Mouse (Mus musculus) liver, postnatal 0 days (tissue): ENCODE results near the gene Rhoc. TPM values are rescaled to one million over a fixed set of nuclear protein-coding genes. Genes with fewer than 3 reads are reported as not detected.
"Not testable (repeated sequence)": the region's sequence is repeated elsewhere in the genome, so short reads cannot be mapped to it uniquely, and the experiment has no call there.

Experiments used
- ATAC-seq: fragments of 200-750 bp; cut with Nextera tagmentation; 2 replicates; pipeline ENCODE4 v1.8.0; 2017; ENCODE audit warnings: mild to moderate bottlenecking, moderate library complexity
- DNase-seq: peaks from one replicate; pipeline ENCODE4 v3.0.0-alpha.2; 2016
- H3K27ac ChIP-seq: fragments of 300-500 bp; sonication (generic); 2 replicates; pipeline ENCODE4 v1.5.1; 2014; ENCODE audit warnings: antibody characterized with exemption, moderate library complexity, mild to moderate bottlenecking, low read depth
- H3K27me3 ChIP-seq: fragments of 300-500 bp; sonication (generic); 2 replicates; pipeline ENCODE4 v1.6.1; 2014; ENCODE audit warnings: low read length, control low read depth, mixed read lengths; ENCODE audit not compliant: insufficient read depth
- H3K36me3 ChIP-seq: fragments of 300-500 bp; sonication (generic); replicated peaks from 2 replicates; pipeline ENCODE4 v1.6.1; 2014; ENCODE audit warnings: mild to moderate bottlenecking, control low read depth, low read length, moderate library complexity, mixed read lengths; ENCODE audit not compliant: insufficient read depth
- H3K4me1 ChIP-seq: fragments of 300-500 bp; sonication (generic); 2 replicates; pipeline ENCODE4 v1.6.1; 2014; ENCODE audit warnings: antibody characterized with exemption, mild to moderate bottlenecking, control low read depth; ENCODE audit not compliant: insufficient read depth
- H3K4me2 ChIP-seq: fragments of 300-500 bp; sonication (generic); 2 replicates; pipeline ENCODE4 v1.6.1; 2014; ENCODE audit warnings: low read depth, mild to moderate bottlenecking, low read length, moderate library complexity, mixed read lengths
- H3K4me3 ChIP-seq: fragments of 300-500 bp; sonication (generic); 2 replicates; pipeline ENCODE4 v1.5.1; 2014; ENCODE audit warnings: low read depth, low read length
- H3K9ac ChIP-seq: fragments of 300-500 bp; sonication (generic); replicated peaks from 2 replicates; pipeline ENCODE4 v1.6.1; 2014; ENCODE audit warnings: mild to moderate bottlenecking, moderate library complexity
- H3K9me3 ChIP-seq: fragments of 300-500 bp; sonication (generic); 2 replicates; pipeline ENCODE4 v1.6.1; 2016; ENCODE audit warnings: mild to moderate bottlenecking, control low read depth, low read length, mixed read lengths
- CTCF ChIP-seq: sonication (generic); IDR thresholded peaks from 2 replicates; pipeline ENCODE4 v1.5.1; 2016; ENCODE audit warnings: antibody characterized with exemption, low read depth
- EP300 ChIP-seq: IDR thresholded peaks from 2 replicates; pipeline ENCODE4 v1.6.1; 2016; ENCODE audit warnings: antibody characterized with exemption, low read depth, mild to moderate bottlenecking
- WGBS: fragments of 180-500 bp; shearing (Covaris S2); extraction: QIAGEN DNeasy Blood & Tissue Kit; methylation state at CpG from one replicate; pipeline ENCODE4 v1.1.7; 2014; ENCODE audit not compliant: insufficient replicate concordance; 5-methylcytosine and 5-hydroxymethylcytosine counted together
- polyA plus RNA-seq: library from polyadenylated mRNA; unstranded; fragments of >200 nt; fragmentation: Nextera tagmentation; extraction: Ambion mirVana; gene quantifications from 2 replicates; pipeline ENCODE4 v1.2.1, GENCODE M21; 2015

Rhoc gene
- polyA plus RNA-seq, 1 experiment from 2014 or later, result 38.1 TPM

GRCm38 (mm10) chr3:104758869-104759268 lies 29.3 kb upstream of the Rhoc start:
- peak overlapping the region; percentile 35 for H3K9ac ChIP-seq

GRCm38 (mm10) chr3:104762103-104762863 lies 25.9 kb upstream of the Rhoc start:
- not testable (repeated sequence) for H3K4me3 ChIP-seq, H3K27ac ChIP-seq, H3K9ac ChIP-seq, H3K9me3 ChIP-seq, H3K36me3 ChIP-seq, H3K27me3 ChIP-seq
- Histone ChIP-seq H3K4me2 (peak overlapping the region; percentile 52), H3K4me1 (peaks cover 15% of the 10 kb centered on the region)
- WGBS, result 29% methylated on average over 19 of the region's 20 CpGs
- DNase-seq (peak; percentile 33), ATAC-seq (peak; percentile 54; the same call in 1 of the 2 replicates)

More at GRCm38 (mm10) chr3:104758869-104759268, 29.3 kb upstream of the Rhoc start:
- TF ChIP-seq CTCF, result no peak
- no peak for TF ChIP-seq EP300
- 27% methylated on average over 5 of the region's 5 CpGs for WGBS
- ATAC-seq, result no peak
- Histone ChIP-seq H3K4me1 (peaks cover 15% of the 10 kb centered on the region), H3K27ac (no peak overlapping the region), H3K36me3 (no peaks in the 10 kb centered on the region), H3K4me2 (peak overlapping the region; percentile 71), H3K4me3 (peak overlapping the region; percentile 26), H3K27me3 (peaks cover 4% of the 10 kb centered on the region; the same call in 1 of the 2 replicates), H3K9me3 (no peaks in the 10 kb centered on the region)
- DNase-seq, result no peak

GRCm38 (mm10) chr3:104765021-104765420 lies 23.2 kb upstream of the Rhoc start:
- no peaks in the 10 kb centered on the region for H3K9me3 ChIP-seq
- ATAC-seq (no peak), DNase-seq (peak; percentile 63)
- TF ChIP-seq CTCF, result peak; percentile 78
- TF ChIP-seq EP300, result no peak
- no peak overlapping the region for H3K27ac ChIP-seq
- H3K4me2 ChIP-seq, result no peak overlapping the region
- 19% methylated on average over 4 of the region's 4 CpGs for WGBS
- no peaks in the 10 kb centered on the region for H3K36me3 ChIP-seq
- H3K9ac ChIP-seq, result no peak overlapping the region
- no peaks in the 10 kb centered on the region for H3K27me3 ChIP-seq
- peaks cover 7% of the 10 kb centered on the region; the same call in 1 of the 2 replicates for H3K4me1 ChIP-seq
- H3K4me3 ChIP-seq, result no peak overlapping the region

- Histone ChIP-seq H3K4me2 (no peak overlapping the region), H3K27me3 (no peaks in the 10 kb centered on the region), H3K9me3 (no peaks in the 10 kb centered on the region), H3K4me1 (peaks cover under 1% of the 10 kb centered on the region; the same call in 1 of the 2 replicates), H3K9ac (no peak overlapping the region), H3K4me3 (no peak overlapping the region), H3K36me3 (no peaks in the 10 kb centered on the region), H3K27ac (no peak overlapping the region)
- TF ChIP-seq EP300 (no peak), CTCF (no peak)
- WGBS, result 51% methylated on average over 2 of the region's 2 CpGs
- no peak for ATAC-seq
- no peak for DNase-seq
Observed at GRCm38 (mm10) chr3:104767141-104767540, 21.0 kb upstream of the Rhoc start.

GRCm38 (mm10) chr3:104767716-104768115 lies 20.5 kb upstream of the Rhoc start:
- 58% methylated on average over 4 of the region's 4 CpGs for WGBS
- Histone ChIP-seq H3K4me2 (no peak overlapping the region), H3K36me3 (no peaks in the 10 kb centered on the region), H3K4me3 (no peak overlapping the region), H3K4me1 (no peaks in the 10 kb centered on the region), H3K27ac (no peak overlapping the region), H3K9me3 (no peaks in the 10 kb centered on the region), H3K9ac (no peak overlapping the region), H3K27me3 (0 out of 2 replicates have a peak, but pooled peaks cover 1% of the 10 kb centered on the region)
- no peak for TF ChIP-seq CTCF
- TF ChIP-seq EP300, result no peak
- ATAC-seq (no peak), DNase-seq (no peak)

- no peak overlapping the region for H3K9ac ChIP-seq
- no peak for ATAC-seq
- H3K4me3 ChIP-seq, result no peak overlapping the region
- no peaks in the 10 kb centered on the region for H3K9me3 ChIP-seq
- no peak overlapping the region for H3K27ac ChIP-seq
- H3K4me2 ChIP-seq, result no peak overlapping the region
- TF ChIP-seq EP300 (no peak), CTCF (no peak)
- no peaks in the 10 kb centered on the region for H3K4me1 ChIP-seq
- no peak for DNase-seq
- WGBS, result 54% methylated on average over 3 of the region's 3 CpGs
- H3K36me3 ChIP-seq, result no peaks in the 10 kb centered on the region
- 0 out of 2 replicates have a peak, but pooled peaks cover 4% of the 10 kb centered on the region for H3K27me3 ChIP-seq
Observed at GRCm38 (mm10) chr3:104769135-104769534, 19.0 kb upstream of the Rhoc start.
